Mouse (Mus musculus) adrenal gland, adult 8-10 months (tissue): ENCODE data around the gene Usp33. TPM values are rescaled to one million over a fixed set of nuclear protein-coding genes. Genes with fewer than 3 reads are reported as not detected.

Experiments used
- DNase-seq: peaks from one replicate; pipeline ENCODE4 v3.0.0; 2022
- total RNA-seq, 4 experiments: library from RNA; stranded (reverse); gene quantifications; 2 replicates each; pipeline ENCODE4 v1.2.4; 2022

Usp33 gene
- total RNA-seq, 4 experiments from 2014 or later, result 93.9 to 139 (median 129) TPM

GRCm38 (mm10) chr3:152342961-152343517 lies 3.2 kb upstream of the Usp33 start:
- no peak for DNase-seq

DNA sequence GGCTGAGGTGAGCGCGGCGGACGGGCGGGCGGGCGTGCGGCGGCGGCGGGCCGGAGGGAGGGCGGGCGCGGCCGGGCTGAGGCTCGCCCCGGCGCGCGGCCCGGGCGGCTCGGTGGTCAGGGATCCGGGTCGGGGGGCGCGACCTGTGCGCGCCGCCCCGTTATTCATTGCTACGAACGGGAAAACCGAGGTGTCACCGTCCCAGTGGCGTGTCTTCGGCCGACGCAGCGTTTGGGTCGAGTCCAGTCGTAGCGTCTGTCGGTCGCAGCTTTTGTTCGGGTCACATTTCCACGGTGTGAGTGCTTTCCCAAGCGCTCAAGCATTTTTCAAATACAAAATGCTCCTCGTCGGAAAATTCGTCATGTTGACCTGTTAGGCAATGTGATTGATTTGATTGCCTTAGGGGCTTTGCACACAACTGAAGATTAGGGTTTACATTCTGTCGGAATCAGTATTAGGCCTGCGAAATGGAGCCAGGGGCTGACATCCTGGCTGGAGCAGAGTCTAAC lies 409 bp downstream of the Usp33 start:
- peak; percentile 37 for DNase-seq

GRCm38 (mm10) chr3:152347227-152347626 lies 949 bp downstream of the Usp33 start:
- no peak for DNase-seq

- DNase-seq, result no peak
Measured at GRCm38 (mm10) chr3:152348011-152348830, 1.9 kb downstream of the Usp33 start.

DNA sequence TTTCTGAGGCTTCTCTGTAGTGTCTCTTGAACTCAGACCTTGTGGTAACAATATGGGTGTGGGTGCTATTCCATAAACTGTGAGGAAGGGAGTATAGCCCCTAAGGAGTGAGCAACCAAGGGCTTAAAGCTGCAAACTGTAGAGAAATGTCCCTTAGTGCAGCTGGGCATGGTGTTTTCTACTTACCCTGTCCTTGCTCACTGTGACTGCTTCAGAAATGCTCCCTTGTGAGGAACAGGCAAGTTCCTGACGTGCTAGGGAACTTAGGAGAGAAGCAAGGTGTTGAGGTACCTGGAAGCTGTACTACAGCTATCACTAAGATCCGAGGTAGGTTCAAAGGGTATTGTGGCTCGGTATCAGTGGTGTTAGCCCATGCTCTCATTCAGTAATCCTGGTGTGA lies 4.2 kb downstream of the Usp33 start:
- DNase-seq, result no peak

GRCm38 (mm10) chr3:152350966-152351365 lies 4.7 kb downstream of the Usp33 start:
- DNase-seq, result no peak

DNA sequence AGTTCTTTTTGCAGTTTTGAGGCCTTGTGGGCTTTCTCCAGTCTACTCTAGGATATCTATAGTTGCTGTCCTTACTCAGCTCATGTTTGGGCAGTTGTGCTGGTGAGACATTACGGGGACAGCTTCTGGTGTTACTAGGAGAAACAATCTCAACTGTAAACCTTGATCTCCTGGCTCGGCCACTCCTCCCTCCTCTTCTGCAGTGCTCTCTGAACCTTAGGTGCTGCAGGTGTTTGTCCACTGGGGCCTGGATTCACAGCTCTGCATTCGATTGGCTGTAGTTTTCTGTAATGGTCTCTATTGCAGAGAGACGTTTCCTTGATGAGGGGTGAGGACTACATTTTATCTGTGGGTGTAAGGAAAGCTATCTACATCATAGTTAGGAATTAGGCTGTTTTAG lies 6.0 kb downstream of the Usp33 start:
- DNase-seq, result no peak

- no peak for DNase-seq
Measured at GRCm38 (mm10) chr3:152353434-152354177, 7.3 kb downstream of the Usp33 start.

GRCm38 (mm10) chr3:152355361-152355760 lies 9.1 kb downstream of the Usp33 start:
- DNase-seq, result peak; percentile 57

DNA sequence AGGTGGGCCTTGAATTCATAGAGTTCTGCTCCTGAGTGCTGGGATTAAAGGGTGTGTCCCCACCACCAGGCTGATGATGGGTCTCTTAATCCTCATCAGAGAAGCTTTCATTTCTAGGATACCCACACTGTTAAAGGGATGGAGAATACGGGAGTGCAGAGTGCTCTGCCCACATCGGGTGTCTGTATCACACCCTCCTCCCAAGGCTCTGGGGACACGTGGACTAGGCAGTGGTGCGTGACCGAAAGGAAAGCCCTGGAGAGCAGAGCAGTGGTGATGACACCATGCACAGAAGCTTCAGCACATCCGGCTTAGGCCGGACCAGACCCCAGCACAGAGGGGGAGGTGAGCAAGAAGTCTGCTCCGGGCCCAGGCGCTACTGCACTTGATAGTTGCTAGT lies 10.5 kb downstream of the Usp33 start:
- DNase-seq, result no peak

DNA sequence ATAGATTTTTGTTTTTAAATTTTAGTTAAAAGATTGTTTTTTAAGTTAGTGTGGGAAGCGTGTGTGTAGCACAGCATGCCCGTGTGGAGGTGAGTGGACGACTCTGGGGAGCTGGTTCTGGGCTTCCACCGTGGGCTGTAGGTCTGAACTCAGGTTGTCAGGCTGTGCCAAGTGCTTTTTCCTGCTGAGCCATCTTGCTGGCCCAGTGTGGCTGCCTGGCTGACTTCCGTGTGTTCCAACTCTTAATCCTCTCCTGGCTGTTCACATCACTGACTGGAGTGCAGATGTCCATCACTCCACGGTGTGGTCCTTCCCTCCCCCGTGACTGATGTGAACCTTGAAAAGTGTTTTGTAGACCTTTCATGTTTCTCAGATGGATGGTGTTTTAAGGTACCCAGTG lies 12.9 kb downstream of the Usp33 start:
- no peak for DNase-seq

GRCm38 (mm10) chr3:152364181-152364580 lies 17.9 kb downstream of the Usp33 start:
- DNase-seq, result no peak

- DNase-seq, result no peak
Measured at GRCm38 (mm10) chr3:152376063-152376462, 29.8 kb downstream of the Usp33 start.

GRCm38 (mm10) chr3:152384106-152384505 lies 37.8 kb downstream of the Usp33 start:
- no peak for DNase-seq

- DNase-seq, result peak; percentile 83
Measured at GRCm38 (mm10) chr3:152395350-152396277, 49.3 kb downstream of the Usp33 start, which contains the start of gene Zzz3. Gene Zzz3 (plus strand): TSS chr3:152395473.

DNA sequence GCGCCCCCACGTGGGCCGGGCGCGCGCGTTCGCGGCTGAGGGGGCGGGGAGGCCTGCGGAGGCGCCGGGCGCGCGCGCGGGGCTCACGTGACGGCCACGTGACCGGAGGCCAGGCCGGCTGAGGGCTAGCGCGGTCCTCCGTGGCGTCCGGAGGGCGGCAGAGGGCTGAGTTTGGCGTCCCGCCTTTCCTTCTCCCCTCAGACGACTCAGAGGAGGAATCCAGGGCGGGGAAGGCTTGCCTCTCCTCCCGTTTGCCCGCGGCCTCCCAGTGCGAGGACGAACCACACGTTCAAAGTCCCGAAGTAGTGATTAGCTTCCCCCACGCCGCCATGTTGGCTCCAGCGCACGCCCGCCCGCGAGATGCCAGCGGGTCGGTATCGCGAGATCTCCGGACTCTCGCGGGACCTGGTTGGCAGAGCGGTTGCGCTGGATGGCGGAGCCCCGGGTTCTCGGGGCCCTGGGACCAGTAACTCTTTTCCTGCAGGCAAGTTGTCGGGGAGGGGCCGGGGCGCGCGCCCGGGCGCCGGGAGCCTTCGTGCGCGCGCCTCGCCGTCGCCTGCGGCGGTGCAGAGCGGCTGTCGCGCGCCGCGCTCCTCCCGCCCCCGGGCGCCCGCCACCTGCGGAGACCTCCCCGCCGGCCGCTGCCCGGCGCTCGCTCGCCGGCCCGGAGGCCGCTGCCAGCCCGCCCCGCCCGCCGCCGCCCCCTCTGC lies 50.2 kb downstream of the Usp33 start:
- DNase-seq, result peak; percentile 94

GRCm38 (mm10) chr3:152396988-152397314 lies 50.7 kb downstream of the Usp33 start:
- DNase-seq, result peak; percentile 28

- DNase-seq, result no peak
Measured at GRCm38 (mm10) chr3:152397335-152397940, 51.2 kb downstream of the Usp33 start.

DNA sequence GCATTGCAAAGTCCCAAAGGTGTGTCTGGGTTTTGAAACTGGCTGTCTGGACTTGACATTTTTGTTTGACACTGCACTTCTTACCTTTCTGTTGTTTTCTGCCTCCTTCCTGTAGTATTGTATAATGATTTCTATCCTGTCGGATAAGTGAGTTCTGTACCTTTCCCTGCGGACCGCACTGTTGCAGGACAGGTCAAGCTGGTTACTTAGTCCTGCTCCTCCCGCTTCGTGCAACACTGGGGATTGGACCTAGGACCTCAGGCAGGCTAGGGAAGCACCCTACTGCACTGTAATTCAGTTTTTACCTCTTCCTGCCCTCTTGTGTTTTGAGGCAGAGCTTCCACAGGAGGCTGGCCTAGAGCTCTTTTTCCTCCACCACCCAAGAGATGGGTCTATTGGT lies 54.2 kb downstream of the Usp33 start:
- no peak for DNase-seq

GRCm38 (mm10) chr3:152400875-152401274 lies 54.6 kb downstream of the Usp33 start:
- no peak for DNase-seq
